Mouse (Mus musculus): ENCODE results near the gene AY761185. TPM values are rescaled to one million over a fixed set of nuclear protein-coding genes. Genes with fewer than 3 reads are reported as not detected.
"Not testable (repeated sequence)": the region's sequence is repeated elsewhere in the genome, so short reads cannot be mapped to it uniquely, and the experiment has no call there.

The AY761185 gene
- not detected in 2 replicates for polyA plus RNA-seq (2015; fragmentation: Nextera tagmentation; extraction: Ambion mirVana)

GRCm38 (mm10) chr8:20944610-20945009 is at the start of gene AY761185:
AY761185 (minus strand) TSS chr8:20944710.
- peaks cover 23% of the 10 kb centered on the region for H3K9me3 ChIP-seq
- no peak within 1 kb of the TSS for H3K27ac ChIP-seq
- no peak within 1 kb of the TSS for H3K4me3 ChIP-seq
- H3K4me2 ChIP-seq = no peak within 1 kb of the TSS
- WGBS = 71% methylated on average over 3 of the region's 3 CpGs
- H3K9ac ChIP-seq = no peak within 1 kb of the TSS
- ATAC-seq (ENCODE audit: low FRiP score) = no peak
- no peaks in the 10 kb centered on the region for H3K36me3 ChIP-seq
- no peaks in the 10 kb centered on the region for H3K4me1 ChIP-seq (replicated peaks)
- no peaks in the 10 kb centered on the region for H3K27me3 ChIP-seq

- ATAC-seq (ENCODE audit: low FRiP score); H3K4me3 ChIP-seq; H3K27ac ChIP-seq: not testable (repeated sequence)
Observed at GRCm38 (mm10) chr8:20994042-20994441, 49.5 kb upstream of the AY761185 start.

DNA sequence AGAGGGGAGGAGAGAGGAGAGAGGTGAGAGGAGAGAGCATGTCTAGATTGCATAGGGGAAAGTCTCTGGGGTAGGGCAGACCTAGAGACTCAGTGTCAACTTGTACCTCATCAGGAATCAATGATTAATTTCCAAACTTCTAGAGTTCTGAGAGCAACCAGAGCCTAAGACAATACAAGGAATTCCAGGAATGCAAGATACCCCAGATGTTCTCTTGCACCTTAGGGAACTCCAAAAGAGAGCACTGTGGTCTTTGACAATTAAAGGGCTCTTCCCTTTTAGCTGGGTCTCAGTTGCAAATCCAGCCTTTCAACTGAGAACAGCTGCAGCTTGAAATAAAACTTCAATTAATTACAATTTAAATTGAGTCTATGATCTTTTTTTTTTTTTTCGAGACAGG is 35.3 kb upstream of the AY761185 start:
- Histone ChIP-seq H3K36me3 (no peaks in the 10 kb centered on the region), H3K4me1 (replicated peaks) (no peaks in the 10 kb centered on the region), H3K27ac (no peak overlapping the region), H3K4me3 (no peak overlapping the region), H3K9me3 (peaks cover 22% of the 10 kb centered on the region), H3K4me2 (no peak overlapping the region), H3K27me3 (no peaks in the 10 kb centered on the region), H3K9ac (no peak overlapping the region)
- WGBS = 38% methylated on average over 1 of the region's 1 CpGs
- no peak for ATAC-seq (ENCODE audit: low FRiP score)

More at GRCm38 (mm10) chr8:20994042-20994441, 49.5 kb upstream of the AY761185 start:
- H3K4me2 ChIP-seq; H3K4me1 ChIP-seq (replicated peaks); H3K36me3 ChIP-seq; H3K9ac ChIP-seq; H3K27me3 ChIP-seq; H3K9me3 ChIP-seq: not testable (repeated sequence)

DNA sequence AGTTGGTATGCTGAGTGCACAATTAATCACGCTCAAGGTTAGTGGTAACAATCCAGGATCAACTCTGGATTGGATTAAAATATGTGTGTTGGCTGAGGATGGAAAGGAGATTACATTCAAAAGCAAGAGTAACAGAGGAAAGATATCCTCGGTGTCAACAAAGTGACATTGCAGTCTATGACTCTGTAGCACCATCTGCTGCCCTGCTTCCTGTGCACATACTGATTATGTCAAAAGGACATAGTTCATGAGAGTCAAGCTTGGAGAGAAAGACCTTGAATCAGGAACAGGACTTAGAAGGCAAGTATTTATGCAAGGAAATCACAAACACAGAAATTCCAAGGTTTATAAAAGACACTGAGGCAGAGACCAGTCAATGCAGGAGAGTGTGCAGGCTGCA is 20.0 kb upstream of the AY761185 start:
- 81% methylated on average over 2 of the region's 2 CpGs for WGBS
- no peaks in the 10 kb centered on the region for H3K27me3 ChIP-seq
- no peak overlapping the region for H3K9ac ChIP-seq
- ATAC-seq (ENCODE audit: low FRiP score) = no peak
- H3K36me3 ChIP-seq = no peaks in the 10 kb centered on the region
- H3K4me1 ChIP-seq (replicated peaks) = no peaks in the 10 kb centered on the region
- no peak overlapping the region for H3K4me3 ChIP-seq
- H3K4me2 ChIP-seq = no peak overlapping the region
- H3K9me3 ChIP-seq = peaks cover 3% of the 10 kb centered on the region; the same call in 1 of the 2 replicates
- no peak overlapping the region for H3K27ac ChIP-seq

DNA sequence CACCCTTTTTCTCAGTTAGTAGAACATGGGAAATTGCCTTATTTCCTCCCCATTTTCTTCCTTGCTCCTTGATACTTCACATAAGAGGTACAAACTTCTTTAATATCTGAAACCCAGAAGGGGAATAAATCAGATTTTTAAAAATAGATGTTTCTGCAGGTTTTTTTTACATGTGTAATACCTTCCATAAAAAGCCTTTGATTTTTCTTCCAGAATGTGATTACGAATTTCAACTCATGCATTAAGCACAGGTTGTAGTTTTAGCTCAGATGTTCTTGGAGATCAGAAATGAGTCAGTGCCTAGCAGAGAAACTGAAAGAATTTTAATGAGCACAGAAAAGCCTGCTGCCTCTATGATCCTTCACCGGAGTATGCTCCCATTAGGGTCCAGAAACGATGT is 22.5 kb downstream of the AY761185 start, which contains the start of gene Gm6040:
Gene Gm6040 (minus strand): TSS at position 101 of the 400 bp plus-strand sequence.
- H3K4me3 ChIP-seq = no peak within 1 kb of the TSS
- H3K27me3 ChIP-seq = no peaks in the 10 kb centered on the region
- no peak within 1 kb of the TSS for H3K4me2 ChIP-seq
- no peak within 1 kb of the TSS for H3K9ac ChIP-seq
- H3K27ac ChIP-seq = no peak within 1 kb of the TSS
- H3K4me1 ChIP-seq (replicated peaks) = no peaks in the 10 kb centered on the region
- WGBS = 79% methylated on average over 3 of the region's 3 CpGs
- no peak for ATAC-seq (ENCODE audit: low FRiP score)
- peaks cover 22% of the 10 kb centered on the region for H3K9me3 ChIP-seq
- no peaks in the 10 kb centered on the region for H3K36me3 ChIP-seq

DNA sequence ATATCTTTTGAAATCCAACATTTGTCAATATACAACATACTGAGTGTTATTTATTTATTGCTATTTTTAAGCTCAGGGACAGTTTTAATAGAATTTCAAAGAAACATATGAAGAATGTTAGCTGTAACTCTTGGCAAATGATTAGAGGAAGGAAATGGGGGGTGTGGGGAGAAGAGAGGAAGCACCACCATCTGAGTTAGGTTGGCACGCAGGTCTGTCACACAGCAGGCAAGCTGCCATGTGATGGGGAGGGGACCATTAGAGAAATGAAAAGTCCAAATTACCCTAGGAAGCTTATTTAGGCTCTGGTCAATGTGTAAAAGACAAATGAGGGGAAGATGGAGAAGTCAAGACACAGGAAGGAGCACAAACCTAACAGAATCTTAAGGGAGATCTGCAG is 32.2 kb downstream of the AY761185 start:
- Histone ChIP-seq H3K9ac (no peak overlapping the region), H3K9me3 (peaks cover 26% of the 10 kb centered on the region), H3K27me3 (no peaks in the 10 kb centered on the region), H3K4me2 (no peak overlapping the region), H3K27ac (no peak overlapping the region), H3K4me1 (replicated peaks) (no peaks in the 10 kb centered on the region), H3K4me3 (no peak overlapping the region), H3K36me3 (no peaks in the 10 kb centered on the region)
- WGBS = 86% methylated on average over 1 of the region's 1 CpGs
- ATAC-seq (ENCODE audit: low FRiP score) = no peak

- ATAC-seq (ENCODE audit: low FRiP score) = no peak
- 69% methylated on average over 2 of the region's 2 CpGs for WGBS
- H3K9me3 ChIP-seq = peaks cover 26% of the 10 kb centered on the region
- no peaks in the 10 kb centered on the region for H3K4me1 ChIP-seq (replicated peaks)
- no peak overlapping the region for H3K9ac ChIP-seq
- H3K36me3 ChIP-seq = no peaks in the 10 kb centered on the region
- H3K27me3 ChIP-seq = no peaks in the 10 kb centered on the region
- H3K4me3 ChIP-seq = no peak overlapping the region
- H3K4me2 ChIP-seq = no peak overlapping the region
- H3K27ac ChIP-seq = no peak overlapping the region
Observed at GRCm38 (mm10) chr8:20908256-20908655, 36.3 kb downstream of the AY761185 start.

GRCm38 (mm10) chr8:20907119-20907518 is 37.4 kb downstream of the AY761185 start:
- no peak for ATAC-seq (ENCODE audit: low FRiP score)
- 96% methylated on average over 2 of the region's 2 CpGs for WGBS
- no peaks in the 10 kb centered on the region for H3K4me1 ChIP-seq (replicated peaks)
- H3K9me3 ChIP-seq = peaks cover 26% of the 10 kb centered on the region
- H3K36me3 ChIP-seq = no peaks in the 10 kb centered on the region
- no peaks in the 10 kb centered on the region for H3K27me3 ChIP-seq
- no peak overlapping the region for H3K27ac ChIP-seq
- no peak overlapping the region for H3K9ac ChIP-seq
- no peak overlapping the region for H3K4me3 ChIP-seq
- H3K4me2 ChIP-seq = no peak overlapping the region

DNA sequence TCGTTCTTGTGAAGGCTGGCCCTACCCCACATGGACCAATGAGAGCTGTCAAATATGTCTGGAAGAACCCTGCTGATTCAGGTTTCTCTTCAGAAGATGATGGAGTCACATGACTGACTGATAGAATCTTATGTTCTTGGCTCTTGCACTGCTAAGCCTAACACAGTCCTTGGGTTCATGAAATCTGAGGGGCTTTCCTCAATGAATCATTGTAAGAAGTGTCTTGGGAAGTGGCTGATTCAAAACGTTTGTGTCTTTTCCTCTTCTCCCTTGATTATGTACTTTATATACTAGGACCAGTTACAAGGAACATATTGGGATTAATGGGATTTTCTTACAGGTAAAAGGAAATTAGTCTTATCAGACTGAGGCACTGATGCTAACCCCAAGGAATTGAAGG is 42.0 kb downstream of the AY761185 start, which contains the start of gene Gm15056:
Gene Gm15056 (minus strand): TSS at position 101 of the 400 bp plus-strand sequence.
- no peak within 1 kb of the TSS for H3K9ac ChIP-seq
- ATAC-seq (ENCODE audit: low FRiP score) = no peak

More for the DNA sequence above, 42.0 kb downstream of the AY761185 start, which contains the start of gene Gm15056:
- H3K27me3 ChIP-seq = no peaks in the 10 kb centered on the region
- peaks cover 38% of the 10 kb centered on the region for H3K9me3 ChIP-seq
- H3K4me3 ChIP-seq = no peak within 1 kb of the TSS
- 55% methylated on average over 2 of the region's 2 CpGs for WGBS
- H3K4me2 ChIP-seq = no peak within 1 kb of the TSS
- H3K4me1 ChIP-seq (replicated peaks) = no peaks in the 10 kb centered on the region
- no peaks in the 10 kb centered on the region for H3K36me3 ChIP-seq
- no peak within 1 kb of the TSS for H3K27ac ChIP-seq

Other genes with a start within 250 kb of the AY761185 start
- not detected in 2 replicates for gene Defb33, start 52.0 kb downstream of the AY761185 start, polyA plus RNA-seq (2015; fragmentation: Nextera tagmentation; extraction: Ambion mirVana)
- not detected in 2 replicates for gene Gm15056, start 42.1 kb downstream of the AY761185 start, polyA plus RNA-seq (2015; fragmentation: Nextera tagmentation; extraction: Ambion mirVana)
- gene Gm6040, start 22.6 kb downstream of the AY761185 start, polyA plus RNA-seq (2015; fragmentation: Nextera tagmentation; extraction: Ambion mirVana) = not detected in 2 replicates
- not detected in 2 replicates for gene Defa21, start 80.8 kb upstream of the AY761185 start, polyA plus RNA-seq (2015; fragmentation: Nextera tagmentation; extraction: Ambion mirVana)
- not detected in 2 replicates for gene Defa23, start 110.3 kb upstream of the AY761185 start, polyA plus RNA-seq (2015; fragmentation: Nextera tagmentation; extraction: Ambion mirVana)
- gene Defa35, start 120.3 kb upstream of the AY761185 start, polyA plus RNA-seq (2015; fragmentation: Nextera tagmentation; extraction: Ambion mirVana) = not detected in 2 replicates
- gene Defa25, start 139.7 kb upstream of the AY761185 start, polyA plus RNA-seq (2015; fragmentation: Nextera tagmentation; extraction: Ambion mirVana) = not detected in 2 replicates
- gene Gm14851, start 151.3 kb upstream of the AY761185 start, polyA plus RNA-seq (2015; fragmentation: Nextera tagmentation; extraction: Ambion mirVana) = not detected in 2 replicates
- gene Defa30, start 189.9 kb upstream of the AY761185 start, polyA plus RNA-seq (2015; fragmentation: Nextera tagmentation; extraction: Ambion mirVana) = not detected in 2 replicates
- not detected in 2 replicates for gene Defa22, start 217.6 kb upstream of the AY761185 start, polyA plus RNA-seq (2015; fragmentation: Nextera tagmentation; extraction: Ambion mirVana)
- gene Defa31, start 246.9 kb upstream of the AY761185 start, polyA plus RNA-seq (2015; fragmentation: Nextera tagmentation; extraction: Ambion mirVana) = not detected in 2 replicates

Measured in hindbrain, embryonic 13.5 days (tissue).